Mouse (Mus musculus) ES-E14 (cell line): ENCODE data around the gene Mdfi. TPM values are rescaled to one million over a fixed set of nuclear protein-coding genes. Genes with fewer than 3 reads are reported as not detected.

Experiments
- DNase-seq: peaks from one replicate; pipeline ENCODE4 v3.0.0-alpha.2; 2013; ENCODE audit warnings: low read depth, low spot score
- H3K27ac ChIP-seq: 2 replicates; pipeline ENCODE4 v1.5.1; 2012; ENCODE audit warnings: low read depth, mild to moderate bottlenecking, low read length, moderate library complexity, mixed read lengths; ENCODE audit not compliant: poor library complexity, insufficient read depth, severe bottlenecking
- H3K36me3 ChIP-seq: 2 replicates; pipeline ENCODE4 v1.6.1; 2012; ENCODE audit warnings: mild to moderate bottlenecking, low read length, moderate library complexity, mixed read lengths; ENCODE audit not compliant: control insufficient read depth, poor library complexity, insufficient read depth, severe bottlenecking
- H3K4me1 ChIP-seq, 2 experiments: fragments of 150-350 bp in 1 of 2; sonication (generic) in 1 of 2; 2 replicates each; pipeline ENCODE4 v1.6.1; 2012; ENCODE audit warnings: low read length in 2 of 2, mild to moderate bottlenecking in 1 of 2, mixed read lengths in 1 of 2; ENCODE audit not compliant: control insufficient read depth in 2 of 2, insufficient read depth in 2 of 2, poor library complexity in 1 of 2
- H3K4me3 ChIP-seq, 2 experiments: fragments of 150-350 bp in 1 of 2; sonication (generic) in 1 of 2; 2 replicates each; pipeline ENCODE4 v1.5.1; 2012; ENCODE audit warnings: low read length in 2 of 2, low read depth in 1 of 2, mild to moderate bottlenecking in 1 of 2, mixed read lengths in 1 of 2; ENCODE audit not compliant: insufficient read depth in 1 of 2, poor library complexity in 1 of 2, severe bottlenecking in 1 of 2
- H3K9ac ChIP-seq: 2 replicates; pipeline ENCODE4 v1.6.1; 2012; ENCODE audit warnings: low read depth, mild to moderate bottlenecking, low read length, mixed read lengths; ENCODE audit not compliant: poor library complexity, insufficient read depth, severe bottlenecking
- H3K9me3 ChIP-seq: fragments of 150-350 bp; sonication (generic); 2 replicates; pipeline ENCODE4 v1.6.1; 2012; ENCODE audit warnings: low read depth, mild to moderate bottlenecking, low read length; ENCODE audit not compliant: control insufficient read depth, insufficient read depth
- CHD2 ChIP-seq: IDR thresholded peaks from 2 replicates; pipeline ENCODE4 v1.6.1; 2014; ENCODE audit warnings: mild to moderate bottlenecking, low read depth, low read length, inconsistent platforms
- HCFC1 ChIP-seq: IDR thresholded peaks from 2 replicates; pipeline ENCODE4 v1.6.1; 2012; ENCODE audit warnings: low read length, inconsistent platforms, borderline replicate concordance; ENCODE audit not compliant: insufficient read depth
- MAFK ChIP-seq: IDR thresholded peaks from 2 replicates; pipeline ENCODE4 v1.6.1; 2014; ENCODE audit warnings: mild to moderate bottlenecking, low read depth, low read length, inconsistent platforms; ENCODE audit not compliant: insufficient read depth
- ZC3H11A ChIP-seq: IDR thresholded peaks from 2 replicates; pipeline ENCODE4 v1.6.1; 2012; ENCODE audit warnings: low read depth, mild to moderate bottlenecking, inconsistent platforms, low read length, borderline replicate concordance
- ZNF384 ChIP-seq: IDR thresholded peaks from 2 replicates; pipeline ENCODE4 v1.6.1; 2012; ENCODE audit warnings: low read depth, low read length, inconsistent platforms
- in situ Hi-C, 2 experiments: fragments of 600-800 bp; cut with MboI; formaldehyde crosslinking; loops; one replicate each; pipeline ENCODE4 v1.15.1; 2025; ENCODE audit warnings: low sequenced_read_pairs in 2 of 2, inconsistent platforms in 1 of 2; ENCODE audit not compliant: unreplicated experiment in 2 of 2
- total RNA-seq: library from RNA; depleted of rRNA; stranded (reverse); fragments of 300-350 nt; gene quantifications from 2 replicates; pipeline ENCODE4 v1.2.3, GENCODE M21; 2012

Mdfi gene
- total RNA-seq, 1 experiment = 15.6 TPM

DNA sequence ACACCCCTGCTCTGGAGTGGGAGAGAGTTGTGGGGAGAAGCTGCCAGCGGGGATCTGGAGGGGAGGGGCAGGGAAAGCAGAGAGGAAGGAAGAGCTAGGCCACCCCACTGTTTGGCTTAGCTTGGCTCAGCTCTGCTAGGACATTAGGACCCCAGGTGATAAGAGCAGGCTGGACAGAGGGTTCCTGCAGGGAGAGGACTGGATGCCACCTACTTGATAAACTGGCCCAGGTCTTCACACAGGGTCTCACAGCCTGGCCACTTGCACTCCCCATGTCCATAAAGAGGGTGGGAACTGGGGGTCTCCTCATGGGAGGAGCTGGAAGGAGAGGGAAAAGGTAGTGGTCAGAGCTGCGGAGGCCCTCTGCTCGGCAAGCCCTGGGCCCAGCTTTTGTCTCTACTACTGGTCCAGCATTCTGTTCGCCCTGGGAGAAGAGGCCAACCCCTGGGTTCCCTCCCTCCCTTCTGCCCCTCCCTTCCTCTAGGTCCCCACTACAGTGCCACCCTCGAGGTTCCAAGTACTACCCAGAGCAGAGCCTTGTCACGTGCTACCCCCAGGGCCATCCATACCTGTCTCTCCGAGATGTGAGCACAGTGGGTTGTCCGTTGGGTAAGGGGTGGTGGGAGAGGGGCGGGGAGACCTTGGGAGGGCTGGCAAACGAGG, 43.4 kb upstream of the Mdfi start:
- in situ Hi-C loops = no loop called here
- TF ChIP-seq MAFK (no peak), ZNF384 (no peak)
- DNase-seq = no peak
- no peaks in the 10 kb centered on the region for H3K9me3 ChIP-seq
- peak overlapping the region; percentile 21; the same call in 1 of the 2 replicates for H3K9ac ChIP-seq
- peak overlapping the region; percentile 42; the same call in 1 of the 2 replicates for H3K27ac ChIP-seq
- H3K4me1 ChIP-seq = peaks cover 7 to 70% of the 10 kb centered on the region in 2 experiments
- H3K4me3 ChIP-seq = no peak overlapping the region
- peaks cover 64% of the 10 kb centered on the region for H3K36me3 ChIP-seq

DNA sequence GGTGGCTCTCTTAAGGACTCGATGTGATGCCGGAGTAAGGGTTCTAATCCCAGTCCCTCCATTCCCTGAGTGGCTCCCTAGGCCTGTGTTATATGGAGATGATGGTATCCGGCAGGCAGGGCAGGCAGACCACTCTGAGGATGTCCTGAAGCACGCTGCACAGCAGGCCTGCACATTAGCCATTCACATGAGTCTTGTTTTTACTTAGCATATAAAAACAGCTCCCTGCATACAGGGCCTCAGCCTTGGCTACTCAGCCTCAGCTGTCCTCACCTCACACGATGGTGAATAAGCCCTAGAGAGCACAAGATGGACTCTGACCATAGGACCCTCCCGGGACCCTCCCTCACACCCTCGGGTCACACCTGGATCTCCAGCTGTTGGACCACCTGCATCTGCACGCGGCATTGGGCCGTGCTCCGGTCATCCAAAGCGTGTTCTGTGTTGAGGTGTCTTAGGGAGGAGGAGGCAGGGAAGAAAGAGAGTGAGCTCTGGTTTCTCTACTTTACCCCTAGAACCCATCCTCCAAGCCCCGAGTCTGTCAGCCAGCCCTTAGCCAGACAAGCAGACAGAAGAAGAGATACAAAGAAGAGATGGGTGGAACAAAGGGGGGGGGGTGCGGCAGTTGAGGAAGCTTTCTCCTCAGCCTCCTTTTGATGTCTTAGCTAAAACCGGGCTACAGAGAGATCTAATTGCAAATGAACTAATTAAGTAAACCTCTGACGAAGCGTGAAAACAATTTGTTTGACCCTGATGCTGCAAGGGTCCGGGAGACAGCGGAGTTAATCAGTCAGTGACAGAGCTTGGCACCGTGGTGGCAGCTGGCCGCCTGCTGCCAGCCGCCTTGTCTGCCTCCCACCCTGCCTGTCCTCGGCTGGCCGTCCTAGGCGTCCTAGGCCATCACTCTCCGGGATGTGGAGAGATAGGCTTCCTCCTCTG, 42.6 kb upstream of the Mdfi start:
- Histone ChIP-seq H3K4me1 (peaks cover 7 to 67% of the 10 kb centered on the region in 2 experiments), H3K36me3 (peaks cover 60% of the 10 kb centered on the region)

DNA sequence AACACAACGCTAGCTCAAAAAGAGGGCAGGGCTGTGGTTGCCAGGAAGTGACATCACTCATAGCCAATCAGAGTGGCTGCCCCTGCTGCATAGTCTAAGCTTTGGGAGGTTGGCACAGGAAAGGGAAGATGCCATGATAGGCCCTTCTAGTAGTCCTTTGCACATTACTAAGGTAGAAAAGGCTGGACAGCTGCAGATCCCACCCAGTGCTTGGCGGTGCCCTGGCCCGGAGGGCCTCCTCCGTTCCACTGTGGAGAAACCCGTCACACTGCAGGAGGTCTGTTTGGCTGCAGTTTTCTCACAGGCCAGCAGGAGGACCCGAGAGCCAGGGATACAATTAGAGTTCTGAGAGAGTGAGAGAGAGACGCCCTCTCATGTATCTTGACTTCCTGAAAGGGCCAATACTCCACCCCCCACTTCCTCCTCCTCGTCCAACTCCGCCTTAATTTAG, 38.9 kb upstream of the Mdfi start:
- peak; percentile 91 for DNase-seq
- Histone ChIP-seq H3K36me3 (peaks cover 58% of the 10 kb centered on the region), H3K27ac (no peak overlapping the region), H3K9ac (no peak overlapping the region), H3K4me3 (peak overlapping the region in 1 of 2 experiments; percentile 52; a peak in 1 of 4 replicates), H3K4me1 (peaks cover 7 to 52% of the 10 kb centered on the region in 2 experiments), H3K9me3 (no peaks in the 10 kb centered on the region)
- in situ Hi-C loops = no loop called here
- TF ChIP-seq HCFC1 (no peak), ZC3H11A (peak; percentile 53; the same call in 1 of the 2 replicates)

More for the DNA sequence above, 42.6 kb upstream of the Mdfi start:
- peak overlapping the region; percentile 42; the same call in 1 of the 2 replicates for H3K27ac ChIP-seq
- peak overlapping the region; percentile 21; the same call in 1 of the 2 replicates for H3K9ac ChIP-seq
- no peak overlapping the region for H3K4me3 ChIP-seq
- H3K9me3 ChIP-seq = no peaks in the 10 kb centered on the region
- in situ Hi-C loops = no loop called here
- DNase-seq = no peak
- TF ChIP-seq MAFK (no peak), CHD2 (no peak), HCFC1 (no peak), ZNF384 (no peak), ZC3H11A (no peak)

DNA sequence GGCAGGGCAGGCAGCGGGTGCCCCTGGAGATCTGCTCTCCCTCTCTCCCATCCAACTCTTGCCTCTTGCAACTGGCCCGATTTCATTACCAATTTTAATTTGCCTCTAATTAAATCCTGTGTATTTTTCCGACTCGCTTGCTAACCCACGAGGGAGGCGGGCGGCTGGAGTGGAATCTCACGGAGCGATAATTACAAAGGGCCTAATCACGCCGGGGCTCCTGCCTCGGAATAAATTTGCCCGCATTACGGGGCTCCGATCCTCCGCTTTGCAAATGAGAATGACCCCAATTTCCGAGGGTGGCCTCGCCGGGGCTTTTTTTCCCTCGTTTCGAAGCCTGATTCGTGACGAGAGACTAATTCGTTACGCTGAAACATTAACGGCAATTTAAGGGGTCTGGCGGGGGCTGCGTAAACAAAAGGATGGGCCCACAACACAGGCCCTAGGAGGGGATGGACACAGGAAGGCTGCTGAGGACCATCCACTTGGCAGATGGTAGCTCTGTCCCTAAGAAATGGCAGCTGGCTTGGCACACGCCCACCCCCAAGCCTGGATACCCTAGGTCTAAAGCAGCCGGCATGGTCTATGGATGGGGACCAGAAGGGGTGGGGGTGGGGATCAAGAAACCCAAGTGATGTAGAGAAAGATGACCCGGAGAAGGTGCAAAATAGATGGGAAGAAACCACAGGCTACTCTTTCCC, 38.0 kb upstream of the Mdfi start:
- no peak overlapping the region for H3K27ac ChIP-seq
- no peak overlapping the region for H3K4me3 ChIP-seq
- DNase-seq = no peak
- H3K36me3 ChIP-seq = peaks cover 62% of the 10 kb centered on the region
- peaks cover 3 to 52% of the 10 kb centered on the region in 2 experiments for H3K4me1 ChIP-seq
- no peak overlapping the region for H3K9ac ChIP-seq
- TF ChIP-seq ZC3H11A (no peak), MAFK (no peak), ZNF384 (no peak), HCFC1 (no peak), CHD2 (no peak)
- in situ Hi-C loops = no loop called here
- no peaks in the 10 kb centered on the region for H3K9me3 ChIP-seq
